Mouse (Mus musculus): Measurements from ENCODE around the gene Ciita.

DNA sequence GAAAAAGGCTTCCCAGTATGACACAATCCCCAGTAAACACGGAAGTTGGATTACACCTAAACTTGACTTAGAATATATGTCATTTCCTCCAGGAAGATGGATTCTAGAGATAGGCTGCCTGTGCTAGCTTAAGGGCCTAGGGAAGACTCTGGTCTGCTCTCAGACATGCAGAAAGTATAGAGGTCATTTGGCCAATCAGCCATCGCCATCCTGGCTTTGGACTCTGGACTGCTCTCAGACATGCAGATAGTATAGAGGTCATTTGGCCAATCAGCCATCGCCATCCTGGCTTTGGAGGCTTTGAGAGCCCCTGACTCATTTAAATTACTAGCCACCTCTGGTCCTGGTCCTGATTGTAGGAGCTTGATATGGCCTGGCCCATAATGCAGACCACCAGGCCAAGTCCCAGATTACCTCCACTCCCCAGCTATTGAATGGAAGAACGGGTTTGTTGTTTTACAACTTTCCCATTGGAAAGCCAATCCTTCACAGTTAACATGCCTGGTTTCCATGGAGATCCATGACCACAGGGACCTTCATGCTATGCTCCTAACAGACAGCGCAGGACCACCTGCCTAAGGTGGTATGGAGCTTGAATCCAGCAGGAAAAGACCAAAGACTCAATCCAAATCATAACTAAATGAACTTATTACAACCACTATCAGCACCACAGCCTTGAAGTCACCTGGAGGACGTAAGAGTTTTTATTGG lies 25.8 kb upstream of the Ciita start:
- TF ChIP-seq POLR2A (IDR thresholded peaks at IDR 0.05; ENCODE audit: borderline replicate concordance, insufficient read depth, low read length) (no peak), CTCF (IDR thresholded peaks at IDR 0.05; ENCODE audit: borderline replicate concordance, insufficient read depth, low read depth, low read length) (no peak)
